Mouse (Mus musculus): Measurements from ENCODE around the gene Picalm.

DNA sequence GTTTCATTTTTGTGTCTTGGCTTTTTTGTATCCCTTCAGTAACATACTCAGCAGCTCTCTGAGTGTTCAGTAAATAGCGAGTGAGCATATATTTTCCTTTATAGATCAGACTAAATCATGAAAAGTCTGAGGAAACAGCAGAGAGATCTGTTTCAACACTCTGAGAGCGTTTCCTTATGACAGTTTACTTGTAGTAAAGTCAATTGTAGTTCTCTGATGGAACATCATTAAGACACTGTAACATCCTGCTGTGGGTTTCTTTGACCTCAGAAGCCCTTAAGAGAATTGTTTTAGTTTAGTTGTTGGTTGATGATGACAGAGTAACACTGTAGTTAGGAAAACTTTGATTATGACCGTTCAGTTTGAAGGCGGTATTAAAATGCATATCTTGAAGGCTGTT, 8.3 kb downstream of the Picalm start:
- TF ChIP-seq CTCF (IDR thresholded peaks at IDR 0.05; ENCODE audit: low read depth) (no peak), EP300 (IDR thresholded peaks at IDR 0.05; ENCODE audit: low read depth) (no peak)
